Comparison of ENCODE assay signal across 8 mouse cellular contexts in the genomic region with DNA sequence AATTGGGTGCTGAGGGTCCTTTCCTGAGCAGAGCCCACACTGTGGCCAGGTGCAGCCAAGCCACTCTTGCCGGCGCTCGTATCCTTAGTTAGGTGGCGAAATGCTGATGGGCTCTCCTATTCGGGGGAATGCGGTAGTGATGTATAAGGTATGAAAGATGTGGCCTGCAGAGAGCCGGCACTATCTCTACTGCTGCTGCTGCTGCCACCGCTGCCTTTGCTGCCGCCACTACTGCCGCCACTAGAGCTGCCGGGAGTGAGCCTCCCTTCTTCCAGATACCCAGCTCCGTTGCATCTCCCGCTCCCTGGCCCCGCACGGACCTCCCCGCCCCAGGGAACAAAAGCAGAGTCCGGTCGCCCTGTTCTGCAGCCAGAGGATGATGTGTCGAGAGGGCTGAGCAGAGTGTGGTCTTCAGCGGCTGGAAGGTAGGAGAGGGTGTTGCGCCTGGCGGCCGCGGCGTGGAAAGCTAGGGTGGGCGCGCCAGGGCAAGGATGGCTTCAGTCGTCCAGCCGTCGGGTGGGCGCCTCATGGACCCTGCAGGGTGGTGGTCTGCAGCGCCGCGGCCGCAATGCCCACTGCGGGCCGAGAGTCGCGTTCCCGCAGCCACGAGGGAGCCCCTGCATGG. TPM values are rescaled to one million over a fixed set of nuclear protein-coding genes. Genes with fewer than 3 reads are reported as not detected.
A peak's percentile ranks its signal among the peaks of the same experiment; 100 is the strongest.
DNase-seq lines count a peak whose midpoint lies in the region; ATAC-seq and TF ChIP-seq lines count a peak whose summit lies in the region.

A gene (plus strand): TSS at position 39 of the 625 bp plus-strand sequence.

- WGBS in kidney, postnatal 0 days: under 1% methylated on average over 41 of the region's 41 CpGs
- whole genome bisulfite sequencing in embryonic facial prominence, embryonic 11.5 days: under 1% methylated on average over 36 of the region's 41 CpGs
- 0% methylated on average over 40 of the region's 41 CpGs for WGBS in hindbrain, postnatal 0 days
- under 1% methylated on average over 41 of the region's 41 CpGs for WGBS in limb, embryonic 15.5 days
- 1% methylated on average over 41 of the region's 41 CpGs for WGBS in stomach, embryonic 14.5 days

- H3K4me1 ChIP-seq in kidney, postnatal 0 days (replicated peaks; ENCODE audit: insufficient read depth, low read length): no peaks in the 10 kb centered on the region; the same call in 1 of the 2 replicates
- H3K4me1 ChIP-seq in embryonic facial prominence, embryonic 11.5 days (ENCODE audit: control insufficient read depth, insufficient read depth, low read length): no peaks in the 10 kb centered on the region
- H3K4me1 ChIP-seq in hindbrain, postnatal 0 days (ENCODE audit: insufficient read depth, low read length): no peaks in the 10 kb centered on the region
- peaks cover 10% of the 10 kb centered on the region for H3K4me1 ChIP-seq in limb, embryonic 15.5 days
- H3K4me1 ChIP-seq in stomach, embryonic 14.5 days (ENCODE audit: control insufficient read depth, insufficient read depth, low read length): no peaks in the 10 kb centered on the region

- peak within 1 kb of the TSS; percentile 21 for H3K4me3 ChIP-seq in kidney, postnatal 0 days (replicated peaks; ENCODE audit: low read depth, low read length)
- H3K4me3 ChIP-seq in embryonic facial prominence, embryonic 11.5 days (ENCODE audit: low read depth, low read length): peak within 1 kb of the TSS; percentile 37
- peak within 1 kb of the TSS; percentile 48 for H3K4me3 ChIP-seq in hindbrain, postnatal 0 days (ENCODE audit: low read length)
- peak within 1 kb of the TSS; percentile 33 for H3K4me3 ChIP-seq in limb, embryonic 15.5 days
- H3K4me3 ChIP-seq in stomach, embryonic 14.5 days (ENCODE audit: low read depth, low read length): peak within 1 kb of the TSS; percentile 32

- H3K9ac ChIP-seq in kidney, postnatal 0 days (ENCODE audit: low read depth, low read length): no peak within 1 kb of the TSS
- peak within 1 kb of the TSS; percentile 13; the same call in 1 of the 2 replicates for H3K9ac ChIP-seq in embryonic facial prominence, embryonic 11.5 days (replicated peaks; ENCODE audit: low read length)
- peak within 1 kb of the TSS; percentile 57 for H3K9ac ChIP-seq in hindbrain, postnatal 0 days (replicated peaks; ENCODE audit: low read length)
- H3K9ac ChIP-seq in limb, embryonic 15.5 days: no peak within 1 kb of the TSS
- no peak within 1 kb of the TSS for H3K9ac ChIP-seq in stomach, embryonic 14.5 days (replicated peaks; ENCODE audit: low read depth, low read length)

- H3K4me2 ChIP-seq in kidney, postnatal 0 days (ENCODE audit: low read length): peak within 1 kb of the TSS; percentile 50
- peak within 1 kb of the TSS; percentile 63 for H3K4me2 ChIP-seq in embryonic facial prominence, embryonic 11.5 days (ENCODE audit: low read depth, low read length)
- peak within 1 kb of the TSS; percentile 56 for H3K4me2 ChIP-seq in hindbrain, postnatal 0 days (ENCODE audit: low read depth, low read length)
- H3K4me2 ChIP-seq in limb, embryonic 15.5 days: peak within 1 kb of the TSS; percentile 59
- H3K4me2 ChIP-seq in stomach, embryonic 14.5 days (replicated peaks; ENCODE audit: low read depth, low read length): peak within 1 kb of the TSS; percentile 62

- ATAC-seq in kidney, postnatal 0 days (replicated peaks; ENCODE audit: low FRiP score, low read depth): 0 out of 2 replicates have a peak, but pooled peaks have one; percentile 21
- ATAC-seq in embryonic facial prominence, embryonic 11.5 days (replicated peaks; ENCODE audit: insufficient number of reproducible peaks, low FRiP score, low TSS enrichment, low read depth): 0 out of 2 replicates have a peak, but pooled peaks have one; percentile 48
- ATAC-seq in hindbrain, postnatal 0 days: peak; percentile 72
- ATAC-seq in limb, embryonic 15.5 days (ENCODE audit: insufficient number of reproducible peaks, low FRiP score, low TSS enrichment, low read depth): no peak
- no peak for ATAC-seq in stomach, embryonic 14.5 days (ENCODE audit: insufficient number of reproducible peaks, insufficient read depth, low FRiP score, low read depth)
- ATAC-seq in megakaryocyte progenitor cell, adult 5-6 weeks (replicated peaks; ENCODE audit: poor library complexity): no peak
- ATAC-seq in megakaryocyte-erythroid progenitor cell, adult 5-6 weeks (replicated peaks; ENCODE audit: low FRiP score, low TSS enrichment, poor library complexity, severe bottlenecking): no peak

- H3K27ac ChIP-seq in kidney, postnatal 0 days: no peak within 1 kb of the TSS
- no peak within 1 kb of the TSS for H3K27ac ChIP-seq in embryonic facial prominence, embryonic 11.5 days (replicated peaks; ENCODE audit: low read depth, low read length)
- H3K27ac ChIP-seq in hindbrain, postnatal 0 days: peak within 1 kb of the TSS; percentile 78
- H3K27ac ChIP-seq in limb, embryonic 15.5 days: no peak within 1 kb of the TSS
- no peak within 1 kb of the TSS for H3K27ac ChIP-seq in stomach, embryonic 14.5 days (ENCODE audit: low read length)

- H3K27me3 ChIP-seq in kidney, postnatal 0 days (ENCODE audit: insufficient read depth, low read length): peaks cover 25% of the 10 kb centered on the region
- peaks cover 34% of the 10 kb centered on the region for H3K27me3 ChIP-seq in embryonic facial prominence, embryonic 11.5 days (ENCODE audit: control insufficient read depth, insufficient read depth, low read length)
- peaks cover 7% of the 10 kb centered on the region; the same call in 1 of the 2 replicates for H3K27me3 ChIP-seq in hindbrain, postnatal 0 days (ENCODE audit: insufficient read depth, low read length)
- peaks cover 64% of the 10 kb centered on the region for H3K27me3 ChIP-seq in limb, embryonic 15.5 days
- H3K27me3 ChIP-seq in stomach, embryonic 14.5 days (ENCODE audit: control insufficient read depth, insufficient read depth, low read length): peaks cover 37% of the 10 kb centered on the region

- no peaks in the 10 kb centered on the region for H3K9me3 ChIP-seq in kidney, postnatal 0 days (replicated peaks; ENCODE audit: low read length)
- H3K9me3 ChIP-seq in embryonic facial prominence, embryonic 11.5 days (replicated peaks; ENCODE audit: control insufficient read depth, low read length): no peaks in the 10 kb centered on the region
- no peaks in the 10 kb centered on the region for H3K9me3 ChIP-seq in hindbrain, postnatal 0 days (ENCODE audit: low read length)
- no peaks in the 10 kb centered on the region for H3K9me3 ChIP-seq in limb, embryonic 15.5 days
- no peaks in the 10 kb centered on the region for H3K9me3 ChIP-seq in stomach, embryonic 14.5 days (ENCODE audit: control insufficient read depth, low read depth, low read length)

- H3K36me3 ChIP-seq in kidney, postnatal 0 days (ENCODE audit: insufficient read depth, low read length): no peaks in the 10 kb centered on the region
- no peaks in the 10 kb centered on the region for H3K36me3 ChIP-seq in embryonic facial prominence, embryonic 11.5 days (replicated peaks; ENCODE audit: control insufficient read depth, insufficient read depth, low read depth, low read length)
- no peaks in the 10 kb centered on the region for H3K36me3 ChIP-seq in hindbrain, postnatal 0 days (ENCODE audit: insufficient read depth, low read length)
- H3K36me3 ChIP-seq in limb, embryonic 15.5 days: no peaks in the 10 kb centered on the region
- H3K36me3 ChIP-seq in stomach, embryonic 14.5 days (ENCODE audit: control insufficient read depth, insufficient read depth, low read length): no peaks in the 10 kb centered on the region

- TF ChIP-seq CTCF in kidney, postnatal 0 days (IDR thresholded peaks at IDR 0.05; ENCODE audit: low read depth): no peak
- TF ChIP-seq CTCF in hindbrain, postnatal 0 days (IDR thresholded peaks at IDR 0.05; ENCODE audit: low read depth): peak; percentile 33

- peak; percentile 24 for DNase-seq in kidney, postnatal 0 days (ENCODE audit: low spot score)
- DNase-seq in kidney, adult 11 months: no peak
- DNase-seq in embryonic facial prominence, embryonic 11.5 days (ENCODE audit: low spot score): peak; percentile 54
- DNase-seq in hindbrain, postnatal 0 days (ENCODE audit: low spot score): peak; percentile 76

RNA-seq across cellular contexts. Expression of the gene that starts here (rescaled TPM):
- 22.8 and 23.7 TPM in 2 replicates for polyA plus RNA-seq in kidney, postnatal 0 days (2015; fragmentation: Nextera tagmentation; extraction: Ambion mirVana)
- polyA plus RNA-seq in embryonic facial prominence, embryonic 11.5 days (2014; fragmentation: Nextera tagmentation; extraction: Ambion mirVana): 17.6 and 19.3 TPM in 2 replicates
- 34.1 and 38.2 TPM in 2 replicates for total RNA-seq in hindbrain, postnatal 0 days (2014; rRNA removed)
- polyA plus RNA-seq in hindbrain, postnatal 0 days (2015; fragmentation: Nextera tagmentation; extraction: Ambion mirVana): 75.3 and 76.2 TPM in 2 replicates
- polyA plus RNA-seq in limb, embryonic 15.5 days (2015; fragmentation: Nextera tagmentation; extraction: Ambion mirVana): 10.6 and 10.8 TPM in 2 replicates
- 8.5 and 9.3 TPM in 2 replicates for polyA plus RNA-seq in stomach, embryonic 14.5 days (2014; fragmentation: Nextera tagmentation; extraction: Ambion mirVana)
- not detected in 2 replicates for total RNA-seq in megakaryocyte progenitor cell, adult 5-6 weeks (2015)
- total RNA-seq in megakaryocyte progenitor cell, adult 5-6 weeks (2017): not detected in 2 replicates
- not detected in 2 replicates for total RNA-seq in megakaryocyte-erythroid progenitor cell, adult 5-6 weeks (2014; fragmentation: Nextera tagmentation)
- total RNA-seq in megakaryocyte-erythroid progenitor cell, adult 5-6 weeks (2017): not detected in 2 replicates

Comparison
In these comparisons a context has a peak if more than half of its experiments do, and no peak if none do; other contexts are left out.
1. RNA of the gene that starts here (total RNA-seq): 34.1 to 38.2 TPM in hindbrain, postnatal 0 days; not detected in megakaryocyte progenitor cell, adult 5-6 weeks and not detected in megakaryocyte-erythroid progenitor cell, adult 5-6 weeks; every median in the first group is over 10 times any median in the second.
2. ATAC-seq: peak in kidney, postnatal 0 days (single experiment), embryonic facial prominence, embryonic 11.5 days (single experiment) and hindbrain, postnatal 0 days (single experiment); none in limb, embryonic 15.5 days (single experiment), stomach, embryonic 14.5 days (single experiment), megakaryocyte progenitor cell, adult 5-6 weeks (single experiment) and megakaryocyte-erythroid progenitor cell, adult 5-6 weeks (single experiment).
3. H3K9ac ChIP-seq: peak in embryonic facial prominence, embryonic 11.5 days (single experiment) and hindbrain, postnatal 0 days (single experiment); none in kidney, postnatal 0 days (single experiment), limb, embryonic 15.5 days (single experiment) and stomach, embryonic 14.5 days (single experiment).
4. Peak in every context shown above with its lines, with median percentiles within 50 percentile points of each other: H3K4me2 ChIP-seq and H3K4me3 ChIP-seq.